Comparison of ENCODE assay signal across 8 mouse cellular contexts in the genomic region with DNA sequence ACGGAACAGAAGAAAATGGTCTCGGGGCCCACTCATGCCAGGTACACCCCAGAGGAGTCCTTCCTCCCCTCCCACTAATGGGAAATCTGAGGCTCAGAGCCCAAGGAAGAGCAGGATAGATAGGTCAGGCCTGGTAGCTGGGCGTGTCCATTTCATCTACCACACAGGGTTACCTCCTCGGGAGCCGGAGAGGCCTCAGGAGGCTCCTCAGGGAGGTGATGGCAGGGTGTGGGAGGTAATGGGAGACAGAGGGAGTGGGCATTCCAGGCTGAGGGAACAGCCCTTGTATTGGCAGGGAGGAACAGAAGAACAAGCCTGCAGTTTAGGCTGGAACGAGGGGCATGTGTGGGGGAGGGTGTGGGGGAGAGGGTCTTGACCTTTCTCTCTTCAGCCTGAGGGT. TPM values are rescaled to one million over a fixed set of nuclear protein-coding genes. Genes with fewer than 3 reads are reported as not detected.
A peak's percentile ranks its signal among the peaks of the same experiment; 100 is the strongest.
DNase-seq lines count a peak whose midpoint lies in the region; ATAC-seq and TF ChIP-seq lines count a peak whose summit lies in the region.

No protein-coding gene starts in this region.

- TF ChIP-seq POLR2A in cortical plate, adult 2 months (IDR thresholded peaks at IDR 0.05; ENCODE audit: extremely low read depth, insufficient read depth, low read length) = no peak

- 9% methylated on average over 6 of the region's 6 CpGs for WGBS in hindbrain, embryonic 14.5 days
- WGBS in lung, postnatal 0 days = 28% methylated on average over 6 of the region's 6 CpGs

- H3K27ac ChIP-seq in cortical plate, adult 2 months (ENCODE audit: insufficient read depth, low read length) = peak overlapping the region; percentile 95
- H3K27ac ChIP-seq in hindbrain, embryonic 14.5 days = peak overlapping the region; percentile 99
- H3K27ac ChIP-seq in lung, postnatal 0 days (ENCODE audit: low read length) = peak overlapping the region; percentile 97

- H3K9me3 ChIP-seq in hindbrain, embryonic 14.5 days (ENCODE audit: control insufficient read depth, low read length) = no peaks in the 10 kb centered on the region
- no peaks in the 10 kb centered on the region for H3K9me3 ChIP-seq in lung, postnatal 0 days (ENCODE audit: low read length)

- H3K36me3 ChIP-seq in hindbrain, embryonic 14.5 days (replicated peaks; ENCODE audit: control insufficient read depth, insufficient read depth) = peaks cover 26% of the 10 kb centered on the region
- no peaks in the 10 kb centered on the region for H3K36me3 ChIP-seq in lung, postnatal 0 days (ENCODE audit: insufficient read depth, low read length)

- peak overlapping the region; percentile 43 for H3K4me3 ChIP-seq in cortical plate, adult 2 months (ENCODE audit: insufficient read depth, low read length)
- peak overlapping the region; percentile 83 for H3K4me3 ChIP-seq in hindbrain, embryonic 14.5 days (replicated peaks; ENCODE audit: low read length)
- H3K4me3 ChIP-seq in lung, postnatal 0 days (ENCODE audit: low read depth, low read length) = peak overlapping the region; percentile 75

- H3K4me1 ChIP-seq in cortical plate, adult 2 months (ENCODE audit: control insufficient read depth, insufficient read depth, low read length) = peaks cover 2% of the 10 kb centered on the region
- peaks cover 37% of the 10 kb centered on the region for H3K4me1 ChIP-seq in hindbrain, embryonic 14.5 days (replicated peaks; ENCODE audit: control insufficient read depth, insufficient read depth, low read length)
- peaks cover 9% of the 10 kb centered on the region; the same call in 1 of the 2 replicates for H3K4me1 ChIP-seq in lung, postnatal 0 days (ENCODE audit: insufficient read depth, low read depth, low read length)

- H3K4me2 ChIP-seq in hindbrain, embryonic 14.5 days (replicated peaks) = peak overlapping the region; percentile 62
- H3K4me2 ChIP-seq in lung, postnatal 0 days (replicated peaks; ENCODE audit: low read depth, low read length) = peak overlapping the region; percentile 74

- ATAC-seq in hindbrain, embryonic 14.5 days (ENCODE audit: low FRiP score) = no peak
- peak; percentile 13 for ATAC-seq in lung, postnatal 0 days
- ATAC-seq in erythroid progenitor cell, adult 5-6 weeks (replicated peaks; ENCODE audit: low FRiP score, poor library complexity, severe bottlenecking) = no peak
- no peak for ATAC-seq in megakaryocyte-erythroid progenitor cell, adult 5-6 weeks (replicated peaks; ENCODE audit: low FRiP score, low TSS enrichment, poor library complexity, severe bottlenecking)

- TF ChIP-seq CTCF in cortical plate, adult 2 months (IDR thresholded peaks at IDR 0.05; ENCODE audit: extremely low read depth, insufficient read depth, low read length) = no peak
- no peak for TF ChIP-seq CTCF in lung, postnatal 0 days (IDR thresholded peaks at IDR 0.05)

- no peak for TF ChIP-seq EP300 in lung, postnatal 0 days (IDR thresholded peaks at IDR 0.05)

- peak overlapping the region; percentile 95 for H3K9ac ChIP-seq in hindbrain, embryonic 14.5 days
- H3K9ac ChIP-seq in lung, postnatal 0 days (replicated peaks; ENCODE audit: low read depth) = peak overlapping the region; percentile 75

- DNase-seq in Muller cell, postnatal 12 days (ENCODE audit: inconsistent ontology term) = peak; percentile 47
- DNase-seq in hindbrain, embryonic 14.5 days (ENCODE audit: low spot score) = no peak
- peak; percentile 59 for DNase-seq in lung, postnatal 0 days (ENCODE audit: low spot score)
- DNase-seq in MN1 (ENCODE audit: low spot score) = no peak
- DNase-seq in frontal cortex, postnatal 14 days (ENCODE audit: low spot score in 2 of 2) = no peak

- no peaks in the 10 kb centered on the region for H3K27me3 ChIP-seq in hindbrain, embryonic 14.5 days (ENCODE audit: control insufficient read depth, insufficient read depth, low read length)
- no peaks in the 10 kb centered on the region for H3K27me3 ChIP-seq in lung, postnatal 0 days (replicated peaks; ENCODE audit: insufficient read depth, low read length)

RNA-seq across cellular contexts. Expression of a gene that starts 1.7 kb away (rescaled TPM):
- 30.1 and 30.2 TPM in 2 replicates for polyA plus RNA-seq in cortical plate, adult 2 months (2012; rRNA removed)
- 14.2 and 16.6 TPM in 2 replicates for polyA plus RNA-seq in hindbrain, embryonic 14.5 days (2014; fragmentation: Nextera tagmentation; extraction: Ambion mirVana)
- 8.8 and 10.0 TPM in 2 replicates for polyA plus RNA-seq in lung, postnatal 0 days (2015; fragmentation: Nextera tagmentation; extraction: Ambion mirVana)
- total RNA-seq in erythroid progenitor cell, adult 5-6 weeks (2015; ENCODE audit: low replicate concordance) = not detected in 2 replicates
- total RNA-seq in erythroid progenitor cell, adult 5-6 weeks (2017; ENCODE audit: low replicate concordance) = not detected in 2 replicates
- total RNA-seq in megakaryocyte-erythroid progenitor cell, adult 5-6 weeks (2014; fragmentation: Nextera tagmentation) = 1.3 TPM in 1 of 2 replicates, not detected in the other
- total RNA-seq in megakaryocyte-erythroid progenitor cell, adult 5-6 weeks (2017) = not detected in 2 replicates

RNA-seq across cellular contexts. Expression of a gene that starts 14.5 kb away (rescaled TPM):
- 206 and 214 TPM in 2 replicates for polyA plus RNA-seq in cortical plate, adult 2 months (2012; rRNA removed)
- 710 and 800 TPM in 2 replicates for polyA plus RNA-seq in hindbrain, embryonic 14.5 days (2014; fragmentation: Nextera tagmentation; extraction: Ambion mirVana)
- 375 and 393 TPM in 2 replicates for polyA plus RNA-seq in lung, postnatal 0 days (2015; fragmentation: Nextera tagmentation; extraction: Ambion mirVana)
- total RNA-seq in erythroid progenitor cell, adult 5-6 weeks (2015; ENCODE audit: low replicate concordance) = 106 and 281 TPM in 2 replicates
- 31.5 and 73.0 TPM in 2 replicates for total RNA-seq in erythroid progenitor cell, adult 5-6 weeks (2017; ENCODE audit: low replicate concordance)
- 418 and 530 TPM in 2 replicates for total RNA-seq in megakaryocyte-erythroid progenitor cell, adult 5-6 weeks (2014; fragmentation: Nextera tagmentation)
- 113 and 115 TPM in 2 replicates for total RNA-seq in megakaryocyte-erythroid progenitor cell, adult 5-6 weeks (2017)

RNA-seq across cellular contexts. Expression of a gene that starts 14.6 kb away (rescaled TPM):
- polyA plus RNA-seq in cortical plate, adult 2 months (2012; rRNA removed) = 6.2 and 6.3 TPM in 2 replicates
- polyA plus RNA-seq in hindbrain, embryonic 14.5 days (2014; fragmentation: Nextera tagmentation; extraction: Ambion mirVana) = 11.2 and 11.3 TPM in 2 replicates
- 6.8 and 7.2 TPM in 2 replicates for polyA plus RNA-seq in lung, postnatal 0 days (2015; fragmentation: Nextera tagmentation; extraction: Ambion mirVana)
- total RNA-seq in erythroid progenitor cell, adult 5-6 weeks (2015; ENCODE audit: low replicate concordance) = 2.9 and 5.0 TPM in 2 replicates
- 2.6 and 5.5 TPM in 2 replicates for total RNA-seq in erythroid progenitor cell, adult 5-6 weeks (2017; ENCODE audit: low replicate concordance)
- 12.2 and 17.1 TPM in 2 replicates for total RNA-seq in megakaryocyte-erythroid progenitor cell, adult 5-6 weeks (2014; fragmentation: Nextera tagmentation)
- total RNA-seq in megakaryocyte-erythroid progenitor cell, adult 5-6 weeks (2017) = 14.2 and 16.6 TPM in 2 replicates

RNA-seq across cellular contexts. Expression of a gene that starts 22.9 kb away (rescaled TPM):
- 36.4 and 37.1 TPM in 2 replicates for polyA plus RNA-seq in cortical plate, adult 2 months (2012; rRNA removed)
- 29.0 and 29.8 TPM in 2 replicates for polyA plus RNA-seq in hindbrain, embryonic 14.5 days (2014; fragmentation: Nextera tagmentation; extraction: Ambion mirVana)
- polyA plus RNA-seq in lung, postnatal 0 days (2015; fragmentation: Nextera tagmentation; extraction: Ambion mirVana) = 11.4 and 12.6 TPM in 2 replicates
- total RNA-seq in erythroid progenitor cell, adult 5-6 weeks (2015; ENCODE audit: low replicate concordance) = 3.4 and 6.5 TPM in 2 replicates
- 11.0 and 12.6 TPM in 2 replicates for total RNA-seq in erythroid progenitor cell, adult 5-6 weeks (2017; ENCODE audit: low replicate concordance)
- 14.9 and 26.3 TPM in 2 replicates for total RNA-seq in megakaryocyte-erythroid progenitor cell, adult 5-6 weeks (2014; fragmentation: Nextera tagmentation)
- total RNA-seq in megakaryocyte-erythroid progenitor cell, adult 5-6 weeks (2017) = 9.8 and 19.2 TPM in 2 replicates

RNA-seq across cellular contexts. Expression of a gene that starts 37.3 kb away (rescaled TPM):
- 32.4 and 34.2 TPM in 2 replicates for polyA plus RNA-seq in cortical plate, adult 2 months (2012; rRNA removed)
- polyA plus RNA-seq in hindbrain, embryonic 14.5 days (2014; fragmentation: Nextera tagmentation; extraction: Ambion mirVana) = 9.7 and 16.2 TPM in 2 replicates
- polyA plus RNA-seq in lung, postnatal 0 days (2015; fragmentation: Nextera tagmentation; extraction: Ambion mirVana) = 19.3 and 20.9 TPM in 2 replicates
- total RNA-seq in erythroid progenitor cell, adult 5-6 weeks (2015; ENCODE audit: low replicate concordance) = 11.5 and 17.6 TPM in 2 replicates
- total RNA-seq in erythroid progenitor cell, adult 5-6 weeks (2017; ENCODE audit: low replicate concordance) = 0.26 and 0.76 TPM in 2 replicates
- total RNA-seq in megakaryocyte-erythroid progenitor cell, adult 5-6 weeks (2014; fragmentation: Nextera tagmentation) = 17.1 and 29.7 TPM in 2 replicates
- total RNA-seq in megakaryocyte-erythroid progenitor cell, adult 5-6 weeks (2017) = 4.7 and 5.1 TPM in 2 replicates

Comparison
In these comparisons a context has a peak if more than half of its experiments do, and no peak if none do; other contexts are left out.
1. DNase-seq: peak in Muller cell, postnatal 12 days (single experiment) and lung, postnatal 0 days (single experiment); none in hindbrain, embryonic 14.5 days (single experiment), MN1 (single experiment) and frontal cortex, postnatal 14 days (0 of 2).
2. Peak in every context shown above with its lines, with median percentiles within 50 percentile points of each other: H3K27ac ChIP-seq and H3K4me3 ChIP-seq.